Mouse (Mus musculus): Measurements from ENCODE around the gene Nacc1.
"Not testable (repeated sequence)": the region's sequence is repeated elsewhere in the genome, so short reads cannot be mapped to it uniquely, and the experiment has no call there.

The Nacc1 gene

DNA sequence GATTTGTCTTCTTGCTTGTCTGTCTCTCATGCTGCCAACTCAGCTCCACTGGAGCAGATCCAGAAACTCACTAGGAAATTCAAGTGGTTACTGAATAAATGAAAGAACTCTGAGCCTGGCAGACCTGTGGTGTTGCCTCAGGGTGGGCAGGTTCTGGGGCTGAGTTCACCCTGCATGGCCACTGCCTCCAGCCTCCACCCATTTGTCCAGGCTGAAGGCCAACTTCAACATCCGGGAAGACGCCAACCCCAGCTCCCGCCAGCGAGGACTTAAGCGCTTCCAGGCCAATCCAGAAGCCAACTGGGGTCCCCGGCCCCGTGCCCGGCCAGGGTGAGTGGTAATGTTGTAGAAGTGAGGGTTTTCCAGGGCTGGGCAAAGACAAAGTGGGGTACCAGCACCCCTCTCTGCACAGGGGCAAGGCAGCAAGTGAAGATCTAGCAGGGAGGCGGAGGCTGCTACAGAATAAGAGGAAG lies 11.3 kb upstream of the Nacc1 start:
- peak; percentile 71 for DNase-seq (ENCODE audit: low read depth)

- no peak for DNase-seq (ENCODE audit: low read depth)
Measured at GRCm38 (mm10) chr8:84698288-84698687, 10.6 kb upstream of the Nacc1 start.

- DNase-seq (ENCODE audit: low read depth), result peak; percentile 71
Measured at GRCm38 (mm10) chr8:84697166-84698130, 9.8 kb upstream of the Nacc1 start.

DNA sequence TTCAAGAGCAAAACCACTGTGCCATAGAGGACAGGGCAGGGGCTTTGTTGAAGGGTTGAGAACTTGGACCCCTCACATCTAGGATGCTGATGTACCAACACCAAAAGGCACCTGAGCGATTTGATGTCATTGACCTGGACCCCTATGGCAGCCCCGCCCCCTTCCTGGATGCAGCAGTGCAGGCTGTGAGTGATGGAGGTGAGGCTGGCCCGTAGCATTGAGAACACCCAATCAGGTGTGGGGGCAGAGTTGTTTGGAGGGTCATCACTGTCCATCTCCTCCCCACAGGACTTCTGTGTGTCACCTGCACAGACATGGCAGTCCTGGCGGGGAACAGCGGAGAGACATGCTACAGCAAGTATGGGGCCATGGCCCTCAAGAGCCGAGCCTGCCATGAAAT lies 7.5 kb upstream of the Nacc1 start:
- DNase-seq (ENCODE audit: low read depth), result no peak

GRCm38 (mm10) chr8:84693332-84693731 lies 5.7 kb upstream of the Nacc1 start:
- no peak for DNase-seq (ENCODE audit: low read depth)

DNA sequence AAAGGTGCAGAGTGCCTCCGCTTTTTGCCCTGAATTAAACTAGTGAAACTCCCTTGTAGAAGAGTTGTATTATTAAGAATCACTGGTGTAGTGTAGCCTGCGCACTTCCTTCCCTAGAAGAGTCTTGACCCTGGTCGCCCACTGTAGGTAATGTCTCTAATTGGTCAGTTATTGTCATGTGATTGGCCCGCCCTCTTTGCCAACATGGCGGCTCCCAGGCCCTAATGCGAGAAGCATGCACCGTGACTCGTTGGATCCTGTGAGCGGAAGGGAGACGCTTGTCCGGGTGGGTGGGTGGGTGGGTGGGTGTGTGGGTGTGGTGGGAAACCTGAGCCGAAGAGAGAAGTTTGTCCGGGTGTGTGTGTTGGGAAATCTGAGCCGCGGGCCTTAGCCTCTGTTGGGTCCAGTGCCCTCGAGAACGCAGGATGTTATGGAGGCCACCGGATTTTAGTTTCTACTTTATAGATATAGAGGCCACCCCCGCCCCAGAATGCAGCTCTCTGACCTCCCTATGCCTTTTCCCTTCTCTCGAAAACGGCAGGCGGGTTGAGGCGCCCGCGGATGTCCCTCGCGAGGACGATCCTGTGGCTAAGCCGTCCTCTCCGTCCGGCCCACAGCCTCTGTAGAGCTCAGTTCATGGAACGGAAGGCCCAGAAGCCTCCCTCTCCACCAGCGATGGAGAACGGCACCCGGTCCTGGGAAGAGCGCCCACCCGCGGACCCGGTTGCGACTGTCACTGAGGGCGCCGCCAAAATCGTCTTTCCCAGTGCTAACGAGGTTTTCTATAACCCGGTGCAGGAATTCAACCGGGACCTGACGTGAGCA lies 1.6 kb upstream of the Nacc1 start:
- DNase-seq (ENCODE audit: low read depth), result peak; percentile 94

DNA sequence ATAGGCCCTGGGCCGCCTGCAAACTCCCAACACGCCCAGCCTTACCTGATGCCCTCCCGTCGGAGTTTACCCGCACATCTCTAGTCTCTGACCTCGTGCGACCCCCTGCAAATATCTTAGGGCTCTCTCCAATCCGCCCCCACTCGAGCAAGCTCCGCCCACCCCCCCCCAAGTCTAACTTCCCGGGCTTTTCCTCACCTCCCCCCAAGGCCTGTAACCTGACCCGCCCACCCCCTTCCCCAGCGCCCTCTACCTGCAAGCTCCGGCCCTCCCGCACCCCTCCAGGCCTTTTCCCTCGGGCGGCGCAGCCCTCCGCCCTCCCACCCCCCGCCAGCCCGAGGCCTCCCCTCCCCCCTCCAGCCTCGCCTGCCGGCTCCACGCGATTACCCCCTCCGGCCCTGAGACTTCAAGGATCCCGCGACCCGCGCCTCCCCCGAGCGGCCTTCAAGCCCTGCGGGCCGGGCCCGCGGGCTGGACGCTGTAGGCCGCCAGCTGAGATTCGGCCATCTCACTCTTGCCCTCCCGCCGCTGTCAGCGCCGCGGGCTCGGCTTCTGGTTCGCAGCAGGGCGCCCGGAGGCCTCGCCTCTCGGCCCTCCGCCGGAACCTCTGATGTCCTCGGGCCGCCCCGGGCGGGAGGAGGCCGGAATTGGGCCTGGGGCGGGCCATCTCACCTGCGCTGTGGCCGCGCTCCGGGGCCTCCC lies 508 bp downstream of the Nacc1 start:
- DNase-seq (ENCODE audit: low read depth), result peak; percentile 64

DNA sequence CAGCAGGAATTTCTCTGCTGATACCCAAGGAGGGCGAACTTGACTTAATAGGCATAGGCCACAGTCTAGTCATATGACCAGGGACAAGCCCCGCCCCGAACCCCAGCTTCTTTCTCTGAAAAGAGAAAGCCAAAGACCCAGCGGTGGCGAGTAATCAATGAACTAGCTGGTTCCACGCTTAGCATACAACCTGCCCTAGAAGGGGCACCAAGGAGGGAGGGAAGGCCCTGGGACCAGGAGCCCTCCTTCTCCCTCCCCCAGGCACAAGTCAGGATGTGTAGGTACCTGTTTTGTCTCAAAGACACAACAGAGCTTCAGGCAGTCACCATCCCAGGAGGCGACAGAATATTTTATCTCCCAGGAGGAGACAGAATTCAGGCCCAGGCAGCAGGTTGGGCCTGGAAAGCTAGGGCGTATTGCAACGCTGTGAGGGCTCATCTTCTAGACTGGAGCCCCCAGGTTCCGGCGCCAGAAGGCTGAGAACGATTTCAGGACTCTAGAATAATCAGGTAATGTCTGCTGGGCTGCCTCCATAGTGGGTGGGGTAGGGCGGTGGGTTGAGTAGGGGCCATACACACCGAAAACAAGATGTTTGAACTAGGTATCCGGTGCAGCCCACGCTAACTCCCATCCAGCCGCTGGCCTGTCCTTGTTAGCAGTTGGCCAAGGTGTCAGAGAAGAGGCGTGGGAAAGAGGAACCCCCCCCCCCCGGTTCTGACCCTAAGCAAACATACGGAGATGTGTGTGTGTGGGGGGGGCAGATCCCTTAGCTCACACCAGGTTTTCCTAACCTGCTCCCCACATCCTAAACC lies 1.3 kb downstream of the Nacc1 start, which contains the start of gene Trmt1:
Trmt1 (plus strand) TSS at position 117 of the 812 bp plus-strand sequence.
- DNase-seq (ENCODE audit: low read depth), result peak; percentile 79

DNA sequence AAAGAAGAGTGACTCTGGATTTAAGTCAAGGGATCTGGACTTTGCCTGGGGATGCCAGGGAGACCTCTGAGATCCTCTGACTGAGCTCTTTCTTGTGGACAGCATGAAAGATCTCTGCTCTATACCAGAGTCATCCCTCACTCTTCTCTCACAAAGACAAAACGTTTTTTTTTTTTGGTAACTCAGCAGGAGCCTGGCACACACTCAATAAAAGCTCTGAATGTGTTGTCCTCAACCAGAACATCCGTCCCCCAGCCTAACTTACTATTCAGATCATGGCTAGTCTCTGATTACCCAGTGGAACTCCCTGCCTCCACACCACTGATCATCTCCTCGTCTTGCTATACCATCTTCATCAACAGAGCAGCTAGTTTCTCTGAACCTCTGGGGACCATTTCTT lies 3.1 kb downstream of the Nacc1 start:
- no peak for DNase-seq (ENCODE audit: low read depth)

GRCm38 (mm10) chr8:84682257-84682656 lies 5.4 kb downstream of the Nacc1 start:
- DNase-seq (ENCODE audit: low read depth), result no peak

DNA sequence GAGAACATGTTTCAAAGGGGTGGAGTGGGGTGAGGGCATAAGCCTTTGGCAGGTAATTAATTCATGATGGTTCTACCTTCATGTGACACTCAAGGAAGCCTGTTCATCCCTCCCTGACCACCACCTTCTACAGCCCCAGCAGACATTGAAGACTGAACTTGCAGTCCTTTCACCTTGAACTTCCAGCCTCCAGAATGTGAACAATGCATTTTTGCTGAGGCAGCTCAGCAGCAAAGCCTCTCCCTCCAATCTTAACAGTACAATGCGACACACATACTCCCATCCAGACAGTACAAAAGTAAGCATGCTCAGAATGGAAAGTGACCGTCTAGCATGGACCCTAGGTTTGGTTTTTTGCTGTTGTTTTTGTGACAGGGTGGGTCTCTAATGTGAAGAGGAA lies 6.2 kb downstream of the Nacc1 start:
- no peak for DNase-seq (ENCODE audit: low read depth)

DNA sequence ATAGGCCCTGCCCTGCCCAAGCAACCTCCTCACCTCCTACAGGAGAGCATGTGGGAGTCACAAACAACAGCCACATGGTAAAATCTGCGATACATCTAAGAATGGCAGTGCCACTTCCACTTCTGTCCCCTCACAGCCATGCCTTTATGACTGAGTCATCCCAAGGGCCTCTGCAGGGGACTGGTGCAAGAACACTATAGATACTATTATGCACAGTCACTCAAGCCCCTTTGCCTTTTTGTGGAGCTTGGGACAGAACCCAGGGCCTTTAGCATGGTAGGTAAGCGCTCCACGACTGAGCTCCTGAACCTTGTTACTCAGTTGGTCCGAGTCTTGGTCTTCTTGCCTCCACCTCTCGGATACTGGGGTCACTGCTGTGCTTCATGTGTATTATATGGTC lies 10.4 kb downstream of the Nacc1 start:
- no peak for DNase-seq (ENCODE audit: low read depth)

DNA sequence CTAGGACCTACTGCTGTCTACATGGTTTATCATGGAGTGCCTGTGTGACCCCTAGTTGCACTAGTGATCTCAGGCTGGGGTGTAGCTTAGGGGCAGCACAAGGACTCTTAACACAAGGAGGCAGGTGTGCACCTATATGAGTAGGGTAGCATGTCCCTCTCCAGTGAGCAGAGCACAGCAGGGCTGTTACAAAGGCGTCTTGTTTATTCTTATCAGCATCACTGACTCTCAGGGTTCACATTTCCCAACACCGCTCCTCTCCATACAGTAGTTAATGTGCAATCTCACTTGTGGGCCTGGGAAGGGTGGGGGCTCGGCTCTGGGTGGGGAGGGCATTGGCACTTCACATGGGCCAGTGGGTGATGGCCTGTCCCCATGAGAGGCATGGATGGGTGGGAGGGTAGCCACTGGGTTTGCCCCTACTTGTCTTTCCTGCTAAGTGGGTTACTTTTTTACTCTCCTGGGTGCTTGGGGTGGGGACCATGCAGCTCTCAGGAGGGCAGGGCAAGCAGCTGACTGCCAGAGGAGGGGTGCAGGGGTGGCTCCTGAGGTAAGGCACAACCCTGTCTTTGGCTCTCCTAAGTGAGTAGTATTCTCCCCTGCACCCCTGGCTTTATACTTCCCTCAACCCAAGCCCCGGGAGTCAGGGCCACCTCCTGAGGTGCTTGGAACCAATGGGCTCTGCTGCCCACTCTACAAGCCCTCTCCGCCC lies 17.2 kb downstream of the Nacc1 start:
- DNase-seq (ENCODE audit: low read depth), result not testable (repeated sequence)

GRCm38 (mm10) chr8:84668731-84669485 lies 18.8 kb downstream of the Nacc1 start:
- no peak for DNase-seq (ENCODE audit: low read depth)

- DNase-seq (ENCODE audit: low read depth), result no peak
Measured at GRCm38 (mm10) chr8:84668081-84668480, 19.6 kb downstream of the Nacc1 start.

DNA sequence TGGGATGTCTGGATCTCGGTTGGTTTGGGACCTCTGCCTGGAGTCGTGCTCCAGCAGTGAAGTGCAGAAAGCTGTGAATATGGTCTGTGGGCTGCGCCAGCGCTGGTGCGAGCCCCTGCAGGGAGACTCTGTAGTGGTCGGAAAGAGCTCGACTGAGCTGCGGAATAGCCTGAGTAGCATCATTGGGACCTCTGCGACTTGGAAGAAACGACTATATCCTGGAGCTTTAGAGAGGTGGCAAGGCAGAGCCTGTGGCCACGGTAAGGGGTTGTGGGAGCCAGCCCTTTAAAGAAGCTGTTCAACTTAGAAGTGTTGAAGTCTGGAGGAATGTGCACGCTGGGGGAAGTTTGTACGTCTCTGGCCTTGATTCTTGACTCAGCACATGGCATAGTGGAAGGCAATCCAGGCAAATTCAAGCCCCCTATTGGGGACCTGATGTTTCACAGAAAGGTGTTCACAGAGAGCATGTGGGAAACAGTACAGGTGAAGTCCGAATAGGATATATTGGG lies 22.2 kb downstream of the Nacc1 start:
- DNase-seq (ENCODE audit: low read depth), result peak; percentile 54

GRCm38 (mm10) chr8:84664566-84665384 lies 22.9 kb downstream of the Nacc1 start:
- peak; percentile 86 for DNase-seq (ENCODE audit: low read depth)

DNA sequence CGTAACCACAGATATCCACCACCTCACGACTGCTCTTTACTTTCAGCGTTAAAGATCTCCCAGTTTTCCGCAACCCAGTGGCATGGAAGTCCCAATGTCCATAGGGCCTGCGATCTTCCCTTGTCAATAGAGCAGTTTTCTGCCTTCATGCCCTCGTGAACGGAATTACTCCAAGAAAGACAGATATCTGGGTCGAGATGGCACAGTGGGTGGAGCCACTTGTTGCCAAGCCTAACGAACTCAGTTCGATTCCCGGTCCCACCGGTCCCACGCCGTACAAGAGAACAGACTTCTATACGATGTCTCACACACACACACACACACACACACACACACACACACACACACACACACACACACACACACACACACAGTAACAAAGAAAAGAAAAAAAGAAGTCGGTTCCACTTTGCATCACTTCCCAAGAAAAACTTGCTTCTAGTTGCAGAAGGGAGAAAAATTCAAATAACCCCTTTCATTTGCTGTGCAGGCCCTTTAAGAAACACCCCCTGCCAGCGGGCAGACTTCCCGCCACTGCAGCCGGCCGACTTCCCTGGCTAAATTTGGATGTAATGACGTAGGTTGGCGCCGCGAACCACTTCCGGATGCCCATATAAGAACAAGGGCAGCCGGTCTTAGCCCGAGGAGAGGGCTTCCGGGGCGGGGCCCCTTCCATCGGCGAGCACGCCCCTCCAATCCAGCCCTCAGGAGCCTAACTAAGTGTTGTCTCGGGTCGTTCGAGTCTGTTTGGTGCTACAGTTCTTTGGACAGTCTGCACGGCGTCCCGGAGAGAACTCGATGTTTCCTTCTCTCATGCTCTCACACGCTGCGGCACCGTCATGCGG lies 24.0 kb downstream of the Nacc1 start:
- peak; percentile 99 for DNase-seq (ENCODE audit: low read depth)
